Mouse (Mus musculus): ENCODE results near the gene Gm17364.

DNA sequence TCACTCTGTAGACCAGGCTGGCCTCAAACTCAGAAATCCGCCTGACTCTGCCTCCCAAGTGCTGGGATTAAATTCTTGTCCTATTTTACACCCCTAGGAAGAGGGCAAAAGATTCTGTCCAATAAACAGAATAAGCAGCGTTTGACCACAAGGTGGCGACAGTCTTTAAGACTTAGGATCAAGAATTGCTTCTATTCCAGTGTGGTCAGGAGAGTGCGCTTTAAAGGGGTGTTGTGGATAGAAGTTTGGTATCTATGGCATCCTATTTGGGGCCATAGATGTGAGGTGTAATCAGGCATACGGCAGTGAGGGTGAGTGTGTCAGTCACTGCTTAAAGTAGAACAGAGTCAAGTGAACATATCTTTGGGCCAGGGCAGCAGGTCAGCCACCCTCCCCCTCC, 9.5 kb upstream of the Gm17364 start:
- TF ChIP-seq EP300 (IDR thresholded peaks at IDR 0.05; ENCODE audit: low read depth) = no peak
- peak; percentile 92 for TF ChIP-seq CTCF (IDR thresholded peaks at IDR 0.05; ENCODE audit: low read depth)

All from heart, postnatal 0 days (tissue).